Mouse (Mus musculus) midbrain, embryonic 11.5 days (tissue): ENCODE measurements around the gene Tmem243. TPM values are rescaled to one million over a fixed set of nuclear protein-coding genes. Genes with fewer than 3 reads are reported as not detected.
"Not testable (repeated sequence)": the region's sequence is repeated elsewhere in the genome, so short reads cannot be mapped to it uniquely, and the experiment has no call there.

Experiments used
- ATAC-seq: fragments of 200-750 bp; cut with Nextera tagmentation; 2 replicates; pipeline ENCODE4 v1.8.0; 2017; ENCODE audit warnings: moderate TSS enrichment, moderate library complexity; ENCODE audit not compliant: low FRiP score
- DNase-seq: peaks from one replicate; pipeline ENCODE4 v3.0.0; 2015; ENCODE audit warnings: low spot score; ENCODE audit errors: missing footprints
- H3K27ac ChIP-seq: fragments of 300-500 bp; sonication (generic); 2 replicates; pipeline ENCODE4 v1.5.1; 2014; ENCODE audit warnings: low read depth, low read length
- H3K27me3 ChIP-seq: fragments of 300-500 bp; sonication (generic); 2 replicates; pipeline ENCODE4 v1.6.1; 2014; ENCODE audit warnings: mild to moderate bottlenecking, low read length, moderate library complexity, mixed read lengths; ENCODE audit not compliant: control insufficient read depth, insufficient read depth
- H3K36me3 ChIP-seq: fragments of 300-500 bp; sonication (generic); 2 replicates; pipeline ENCODE4 v1.6.1; 2014; ENCODE audit warnings: mild to moderate bottlenecking, low read length, moderate library complexity, mixed read lengths; ENCODE audit not compliant: control insufficient read depth, insufficient read depth
- H3K4me1 ChIP-seq: fragments of 300-500 bp; sonication (generic); 2 replicates; pipeline ENCODE4 v1.6.1; 2014; ENCODE audit warnings: low read length; ENCODE audit not compliant: control insufficient read depth, insufficient read depth
- H3K4me2 ChIP-seq: fragments of 300-500 bp; sonication (generic); 2 replicates; pipeline ENCODE4 v1.6.1; 2014; ENCODE audit warnings: mild to moderate bottlenecking, moderate library complexity
- H3K4me3 ChIP-seq: fragments of 300-500 bp; sonication (generic); 2 replicates; pipeline ENCODE4 v1.5.1; 2014; ENCODE audit warnings: low read depth, low read length
- H3K9ac ChIP-seq: fragments of 300-500 bp; sonication (generic); 2 replicates; pipeline ENCODE4 v1.6.1; 2014; ENCODE audit warnings: low read length
- H3K9me3 ChIP-seq: fragments of 300-500 bp; sonication (generic); 2 replicates; pipeline ENCODE4 v1.6.1; 2016; ENCODE audit warnings: low read length; ENCODE audit not compliant: control insufficient read depth
- WGBS: fragments of 180-500 bp; shearing (Covaris S2); extraction: QIAGEN DNeasy Blood & Tissue Kit; methylation state at CpG from one replicate; pipeline ENCODE4 v1.1.7; 2014; 5-methylcytosine and 5-hydroxymethylcytosine counted together
- polyA plus RNA-seq: library from polyadenylated mRNA; unstranded; fragments of >200 nt; fragmentation: Nextera tagmentation; extraction: Ambion mirVana; gene quantifications from 2 replicates; pipeline ENCODE4 v1.2.1, GENCODE M21; 2014

Tmem243 gene
- polyA plus RNA-seq, 1 experiment from 2014 or later: 23.8 TPM

DNA sequence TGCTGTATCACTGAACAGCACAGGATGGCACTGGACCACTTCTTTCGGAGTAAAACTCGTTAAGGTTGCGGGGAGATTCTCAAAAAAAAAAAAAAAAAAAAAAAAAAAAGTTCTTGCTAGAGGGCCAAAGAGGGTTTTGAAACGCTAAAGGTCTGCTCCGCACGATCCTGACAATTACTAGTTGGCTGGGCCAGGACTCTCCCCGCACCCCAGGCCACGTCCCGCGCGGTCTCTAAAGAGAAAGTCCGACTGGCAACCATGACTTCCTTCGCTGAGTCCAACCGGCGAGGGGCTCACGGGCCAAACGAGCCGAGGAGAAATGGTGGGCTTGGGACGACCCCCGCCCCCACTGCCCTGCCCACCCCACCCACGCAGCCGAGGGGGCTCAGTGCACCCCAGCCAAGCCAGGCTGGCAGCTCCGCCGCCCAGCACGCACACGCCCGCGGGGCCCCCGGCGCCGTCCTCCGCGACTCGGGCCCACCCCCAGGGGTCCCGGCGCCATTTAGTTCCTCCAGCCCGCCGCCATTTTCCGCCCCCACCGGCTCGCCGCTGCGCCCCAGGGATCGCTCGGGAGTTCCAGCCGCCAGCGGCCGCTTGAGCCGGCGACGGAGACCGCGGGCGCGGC lies 60.5 kb downstream of the Tmem243 start:
- under 1% methylated on average over 38 of the region's 55 CpGs for WGBS
- DNase-seq: peak; percentile 95

DNA sequence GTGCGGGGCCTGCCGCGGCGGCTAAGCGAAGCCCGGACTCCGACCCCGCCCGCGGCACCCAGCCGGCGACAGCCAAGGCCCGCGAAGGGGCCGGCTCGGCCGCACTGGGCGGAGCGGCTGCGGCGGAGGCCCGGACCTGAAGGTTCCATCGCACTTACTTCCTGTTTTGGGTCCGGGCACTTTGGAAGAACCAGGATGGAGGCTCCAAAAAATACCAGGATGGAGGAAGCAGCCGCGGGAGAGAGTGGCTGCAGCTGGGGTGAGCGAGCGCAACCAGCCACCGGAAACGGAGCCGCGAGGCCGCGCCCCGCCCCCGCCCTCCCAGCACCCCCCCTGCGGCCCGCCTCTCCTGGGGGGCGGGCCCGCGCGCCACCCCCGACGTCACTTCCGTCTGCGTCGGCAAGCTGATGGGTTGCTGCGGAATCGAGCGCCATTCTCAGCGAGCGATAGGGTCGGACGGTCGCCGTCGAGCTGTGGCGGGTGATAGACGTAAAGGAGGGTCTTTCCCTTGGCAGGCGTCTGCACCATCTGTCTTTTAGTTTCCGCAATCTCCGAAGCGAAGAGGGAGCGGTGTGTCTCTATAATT lies 61.1 kb downstream of the Tmem243 start, which contains the start of gene Dmtf1:
Gene Dmtf1 (minus strand): TSS at position 321 of the 586 bp plus-strand sequence.
- ATAC-seq (peak; percentile 95), DNase-seq (peak; percentile 99)
- Histone ChIP-seq H3K9ac (peak within 1 kb of the TSS; percentile 96), H3K4me3 (peak within 1 kb of the TSS; percentile 96), H3K27ac (peak within 1 kb of the TSS; percentile 100), H3K36me3 (no peaks in the 10 kb centered on the region), H3K9me3 (no peaks in the 10 kb centered on the region), H3K27me3 (no peaks in the 10 kb centered on the region), H3K4me1 (peaks cover 7% of the 10 kb centered on the region), H3K4me2 (peak within 1 kb of the TSS; percentile 71)
- WGBS: under 1% methylated on average over 63 of the region's 64 CpGs

More for the DNA sequence above, 60.5 kb downstream of the Tmem243 start:
- Histone ChIP-seq H3K36me3 (no peaks in the 10 kb centered on the region), H3K27ac (peak overlapping the region; percentile 100), H3K9ac (peak overlapping the region; percentile 96), H3K4me2 (peak overlapping the region; percentile 70), H3K4me1 (peaks cover 7% of the 10 kb centered on the region), H3K4me3 (peak overlapping the region; percentile 96), H3K9me3 (no peaks in the 10 kb centered on the region), H3K27me3 (no peaks in the 10 kb centered on the region)
- ATAC-seq: peak; percentile 83

DNA sequence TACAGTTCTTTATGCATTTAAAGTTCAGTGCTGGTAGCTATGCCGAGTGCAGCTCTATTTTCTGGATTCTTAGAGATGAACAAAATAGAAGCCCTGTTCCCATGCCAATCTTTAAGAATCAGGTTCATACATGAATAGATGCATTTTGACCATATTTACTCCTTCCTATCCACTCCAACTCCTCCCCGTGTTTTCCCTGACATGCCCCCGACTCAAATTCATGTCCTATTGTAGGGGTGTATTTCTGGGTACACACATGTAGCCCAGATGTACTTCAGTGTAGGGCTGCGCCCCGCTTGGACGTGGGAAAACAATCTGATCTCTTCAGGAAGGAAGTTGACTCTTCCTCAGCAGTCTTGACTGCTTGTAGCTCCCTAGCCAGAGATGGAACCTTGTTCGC lies 61.6 kb downstream of the Tmem243 start:
- H3K4me2 ChIP-seq: peak overlapping the region; percentile 71
- DNase-seq: peak; percentile 92
- WGBS: 21% methylated on average over 7 of the region's 7 CpGs

DNA sequence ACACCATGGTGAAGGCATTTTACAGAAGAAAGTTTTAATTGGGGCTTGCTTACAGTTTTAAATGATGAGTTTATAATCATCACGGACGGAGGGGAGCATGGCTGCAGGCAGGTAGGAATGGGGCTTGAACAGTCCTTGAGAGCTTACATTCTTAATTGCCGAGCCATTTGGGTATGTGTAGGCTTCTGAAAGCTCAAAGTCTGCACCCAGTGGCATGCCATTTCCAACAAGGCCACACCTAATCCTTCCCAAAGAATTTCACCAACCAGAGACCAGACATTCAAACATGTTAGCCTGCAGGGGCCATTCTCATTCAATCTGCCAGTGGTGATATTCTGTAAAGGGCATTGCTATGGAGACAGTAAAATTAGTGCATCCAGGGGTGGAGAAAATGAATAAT lies 62.9 kb downstream of the Tmem243 start:
- Histone ChIP-seq H3K27me3 (no peaks in the 10 kb centered on the region), H3K4me3 (no peak overlapping the region), H3K36me3 (no peaks in the 10 kb centered on the region), H3K27ac (no peak overlapping the region), H3K4me1 (peaks cover 7% of the 10 kb centered on the region), H3K9me3 (no peaks in the 10 kb centered on the region), H3K4me2 (no peak overlapping the region), H3K9ac (no peak overlapping the region)
- DNase-seq (no peak), ATAC-seq (no peak)
- WGBS: 95% methylated on average over 3 of the region's 3 CpGs

More for the DNA sequence above, 61.6 kb downstream of the Tmem243 start:
- no peaks in the 10 kb centered on the region for H3K36me3 ChIP-seq
- peaks cover 7% of the 10 kb centered on the region for H3K4me1 ChIP-seq
- peak overlapping the region; percentile 100 for H3K27ac ChIP-seq
- peak overlapping the region; percentile 96 for H3K4me3 ChIP-seq
- H3K9ac ChIP-seq: peak overlapping the region; percentile 80
- no peaks in the 10 kb centered on the region for H3K9me3 ChIP-seq
- peak; percentile 38 for ATAC-seq
- H3K27me3 ChIP-seq: no peaks in the 10 kb centered on the region

DNA sequence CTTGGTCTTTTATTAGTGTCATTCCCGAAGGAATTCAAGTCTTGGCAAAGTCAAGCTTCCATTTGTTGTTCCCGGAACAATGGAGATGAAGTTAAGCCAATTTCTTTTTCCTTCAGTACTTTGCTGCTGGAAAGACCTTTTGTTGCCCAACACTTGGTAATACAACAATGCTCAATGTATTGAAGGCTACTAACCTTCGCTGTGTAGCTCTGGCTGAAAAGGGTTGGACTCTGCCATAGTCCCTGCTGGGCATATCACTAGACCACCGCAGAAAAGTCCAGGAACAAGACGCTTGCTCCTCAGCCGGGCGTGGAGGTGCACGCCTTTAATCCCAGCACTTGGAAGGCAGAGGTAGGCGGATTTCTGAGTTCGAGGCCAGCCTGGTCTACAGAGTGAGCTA lies 64.7 kb downstream of the Tmem243 start:
- H3K4me1 ChIP-seq, H3K9ac ChIP-seq, H3K27ac ChIP-seq, H3K4me2 ChIP-seq, H3K36me3 ChIP-seq, H3K4me3 ChIP-seq, ATAC-seq, H3K27me3 ChIP-seq, DNase-seq, H3K9me3 ChIP-seq: not testable (repeated sequence)
- whole genome bisulfite sequencing: 87% methylated on average over 10 of the region's 10 CpGs

DNA sequence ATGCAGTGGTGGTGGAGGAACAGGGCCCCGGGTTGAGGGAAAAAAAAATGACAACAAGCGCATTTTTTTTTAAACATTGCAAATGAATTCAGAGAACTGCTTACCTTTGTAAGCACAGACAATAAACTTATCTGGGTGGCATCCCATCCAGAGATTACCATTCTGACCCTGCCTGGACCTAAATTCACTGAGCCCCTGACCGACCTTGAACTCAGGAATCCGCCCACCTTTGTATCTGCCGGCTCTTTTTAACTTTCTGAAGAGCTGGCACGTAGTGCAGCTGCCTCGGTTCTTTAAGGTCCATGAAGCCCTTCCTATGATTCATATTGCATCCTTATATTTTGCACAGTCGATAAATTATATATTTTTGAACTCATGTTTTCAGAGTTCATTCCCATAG lies 65.9 kb downstream of the Tmem243 start:
- Histone ChIP-seq H3K9me3 (no peaks in the 10 kb centered on the region), H3K4me3 (no peak overlapping the region), H3K4me2 (no peak overlapping the region), H3K9ac (no peak overlapping the region), H3K36me3 (no peaks in the 10 kb centered on the region), H3K4me1 (peaks cover 4% of the 10 kb centered on the region; the same call in 1 of the 2 replicates), H3K27me3 (no peaks in the 10 kb centered on the region), H3K27ac (no peak overlapping the region)
- DNase-seq (no peak), ATAC-seq (no peak)
- WGBS: 67% methylated on average over 8 of the region's 8 CpGs

DNA sequence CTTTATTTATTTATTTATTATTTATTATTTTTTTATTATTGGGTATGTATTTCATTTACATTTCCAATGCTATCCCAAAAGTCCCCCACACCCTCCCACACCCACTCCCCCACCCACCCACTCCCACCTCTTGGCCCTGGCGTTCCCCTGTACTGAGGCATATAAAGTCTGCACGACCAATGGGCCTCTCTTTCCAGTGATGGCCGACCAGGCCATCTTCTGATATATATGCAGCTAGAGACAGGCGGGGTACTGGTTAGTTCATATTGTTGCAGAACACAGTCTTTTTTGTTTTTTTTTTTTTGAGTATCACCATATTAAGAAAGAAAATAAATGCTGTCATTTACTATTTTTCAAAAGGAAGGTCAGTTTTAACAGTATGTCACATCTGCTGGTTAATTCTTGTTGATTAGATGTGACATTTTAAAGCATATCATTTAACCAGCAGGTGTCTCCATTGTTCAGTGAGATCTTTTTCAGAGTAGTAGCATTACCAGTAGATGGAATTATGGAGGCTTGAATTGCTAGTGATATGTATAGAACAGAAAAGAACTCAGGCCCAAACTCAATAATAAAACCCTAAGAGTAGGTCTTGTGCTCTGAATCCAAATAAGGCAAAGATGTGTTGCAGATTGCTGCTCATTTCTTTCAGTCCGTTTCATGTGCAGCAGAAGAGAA lies 69.0 kb downstream of the Tmem243 start:
- H3K27ac ChIP-seq, H3K4me3 ChIP-seq, H3K9me3 ChIP-seq, H3K36me3 ChIP-seq, H3K4me2 ChIP-seq, H3K4me1 ChIP-seq, DNase-seq, H3K27me3 ChIP-seq, H3K9ac ChIP-seq: not testable (repeated sequence)
- 79% methylated on average over 4 of the region's 5 CpGs for WGBS
- 0 out of 2 replicates have a peak, but pooled peaks have one; percentile 61 for ATAC-seq

DNA sequence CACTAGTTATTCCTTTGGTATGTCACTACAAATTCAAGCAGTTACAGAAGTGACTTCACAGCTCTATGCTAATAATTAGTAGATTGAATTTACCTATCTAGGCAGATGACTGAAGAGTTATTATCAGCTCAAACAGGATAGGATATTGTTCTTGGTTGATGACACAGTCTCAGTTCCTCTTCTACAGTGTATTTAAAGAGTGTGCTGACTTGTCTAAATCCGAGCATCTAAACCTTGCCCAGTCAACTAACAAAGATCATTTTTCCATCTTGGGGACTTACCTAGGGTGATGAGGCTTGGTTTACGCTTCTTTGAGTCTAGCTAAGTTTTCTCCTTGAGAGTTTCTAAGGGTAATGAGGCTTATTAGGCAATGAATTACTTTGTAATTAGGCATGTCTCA lies 72.8 kb downstream of the Tmem243 start:
- Histone ChIP-seq H3K4me3 (no peak overlapping the region), H3K27ac (no peak overlapping the region), H3K27me3 (no peaks in the 10 kb centered on the region), H3K9ac (no peak overlapping the region), H3K9me3 (no peaks in the 10 kb centered on the region), H3K4me1 (no peaks in the 10 kb centered on the region), H3K36me3 (no peaks in the 10 kb centered on the region), H3K4me2 (no peak overlapping the region)
- 79% methylated on average over 2 of the region's 2 CpGs for WGBS
- ATAC-seq (no peak), DNase-seq (no peak)

DNA sequence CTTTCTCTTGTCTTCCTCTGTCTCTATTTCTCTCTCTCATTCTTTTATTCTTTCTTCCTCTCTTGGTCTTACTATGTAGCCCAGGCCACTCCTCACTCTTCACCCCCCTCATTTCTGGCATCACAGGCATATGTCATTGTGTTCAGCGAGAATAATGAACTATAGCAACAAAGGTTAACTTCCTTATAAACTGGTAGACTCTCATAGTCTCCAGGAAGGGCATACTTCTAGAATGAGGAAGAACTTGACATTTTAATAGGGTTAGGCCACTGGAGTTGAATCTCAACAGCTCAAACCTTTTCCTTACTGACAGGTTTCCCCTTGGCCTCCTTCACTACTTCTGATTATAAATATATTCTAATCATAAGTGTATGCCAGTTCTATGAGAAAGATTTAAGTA lies 86.0 kb downstream of the Tmem243 start:
- Histone ChIP-seq H3K36me3 (no peaks in the 10 kb centered on the region), H3K9me3 (no peaks in the 10 kb centered on the region), H3K27me3 (no peaks in the 10 kb centered on the region), H3K4me3 (no peak overlapping the region), H3K4me2 (no peak overlapping the region), H3K27ac (no peak overlapping the region), H3K4me1 (no peaks in the 10 kb centered on the region), H3K9ac (no peak overlapping the region)
- DNase-seq (no peak), ATAC-seq (no peak)
- WGBS: 73% methylated on average over 1 of the region's 1 CpGs
